Mouse (Mus musculus) thymus, adult 18-20 months (tissue): ENCODE data around the gene Gltp.
A peak's percentile ranks its signal among the peaks of the same experiment; 100 is the strongest.

Experiments used
- DNase-seq, 2 experiments: peaks; one replicate each; pipeline ENCODE4 v3.0.0; 2022; ENCODE audit warnings: mixed read lengths in 2 of 2

The Gltp gene

DNA sequence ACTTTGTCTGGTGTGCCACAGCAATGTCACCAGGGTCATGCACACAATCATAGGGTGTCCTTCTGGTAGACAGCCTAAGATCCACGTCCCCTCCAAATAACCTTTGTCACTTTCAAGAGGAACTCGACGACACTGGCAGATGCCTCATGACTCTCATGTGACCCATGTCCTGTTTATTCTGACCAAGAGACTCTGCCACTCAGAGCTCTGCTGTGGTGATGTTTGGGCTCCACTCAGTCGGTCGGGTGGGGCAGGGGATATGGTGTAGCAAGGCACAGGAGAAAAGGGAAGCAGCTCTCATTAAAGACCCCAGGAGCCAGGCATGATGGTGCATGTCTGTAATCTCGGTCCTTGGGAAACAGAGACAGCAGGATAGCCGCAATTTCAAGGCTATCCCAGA, 8.2 kb upstream of the Gltp start:
- DNase-seq, result no peak

DNA sequence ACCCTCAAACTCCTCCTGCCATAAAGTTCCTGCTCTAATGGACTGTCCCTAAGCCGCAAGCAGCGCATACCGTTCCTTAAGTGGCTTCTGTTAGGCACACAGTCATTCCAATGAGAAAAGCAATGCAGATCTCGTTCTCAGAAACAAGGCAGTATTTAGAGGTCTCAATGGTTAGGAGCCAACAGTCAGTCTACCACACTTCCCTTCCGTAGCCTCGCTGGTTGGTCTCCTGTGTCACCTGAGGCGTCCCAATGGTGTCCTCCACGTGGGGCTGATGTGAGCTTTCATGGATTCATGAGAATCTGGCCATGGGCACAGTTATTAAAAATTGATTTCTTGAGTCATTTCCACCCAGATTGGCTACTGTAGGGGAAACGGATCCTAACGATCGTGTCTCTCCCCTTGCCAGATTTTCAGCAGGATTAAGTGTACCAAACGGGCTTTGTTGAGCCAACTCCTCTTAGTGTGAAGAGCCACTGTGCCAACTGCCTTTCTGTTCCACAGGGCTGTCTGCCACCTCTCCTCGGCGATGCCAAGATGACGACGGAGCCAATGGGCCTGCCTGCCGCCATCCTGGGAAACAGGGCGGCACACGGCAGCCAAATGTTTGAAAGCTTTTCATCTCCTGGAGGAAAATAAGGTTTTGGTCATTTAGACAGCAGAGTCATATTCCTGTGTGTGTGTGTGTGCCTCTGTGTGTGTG, 7.4 kb upstream of the Gltp start:
- DNase-seq, result no peak

- DNase-seq, result no peak
Observed at GRCm38 (mm10) chr5:114696939-114697338, 6.2 kb upstream of the Gltp start.

DNA sequence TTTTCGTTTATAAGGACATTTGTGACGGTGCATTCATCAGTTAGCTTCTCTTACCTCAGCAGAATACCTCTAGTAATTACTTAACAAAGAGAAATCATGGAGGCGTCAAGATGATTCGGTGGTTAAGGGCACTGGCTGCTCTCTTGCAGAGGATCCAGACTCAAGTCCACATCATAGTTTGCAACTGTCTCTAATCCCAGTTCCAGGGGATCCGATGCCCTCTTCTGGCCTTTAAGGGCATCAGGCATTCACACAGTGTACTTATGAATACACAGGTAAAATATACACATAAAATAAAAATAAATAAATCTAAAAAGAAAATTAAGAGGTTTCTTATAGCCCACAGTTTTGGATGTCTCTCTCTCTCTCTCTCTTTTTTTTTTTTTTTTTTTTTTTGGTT, 5.0 kb upstream of the Gltp start:
- no peak for DNase-seq

DNA sequence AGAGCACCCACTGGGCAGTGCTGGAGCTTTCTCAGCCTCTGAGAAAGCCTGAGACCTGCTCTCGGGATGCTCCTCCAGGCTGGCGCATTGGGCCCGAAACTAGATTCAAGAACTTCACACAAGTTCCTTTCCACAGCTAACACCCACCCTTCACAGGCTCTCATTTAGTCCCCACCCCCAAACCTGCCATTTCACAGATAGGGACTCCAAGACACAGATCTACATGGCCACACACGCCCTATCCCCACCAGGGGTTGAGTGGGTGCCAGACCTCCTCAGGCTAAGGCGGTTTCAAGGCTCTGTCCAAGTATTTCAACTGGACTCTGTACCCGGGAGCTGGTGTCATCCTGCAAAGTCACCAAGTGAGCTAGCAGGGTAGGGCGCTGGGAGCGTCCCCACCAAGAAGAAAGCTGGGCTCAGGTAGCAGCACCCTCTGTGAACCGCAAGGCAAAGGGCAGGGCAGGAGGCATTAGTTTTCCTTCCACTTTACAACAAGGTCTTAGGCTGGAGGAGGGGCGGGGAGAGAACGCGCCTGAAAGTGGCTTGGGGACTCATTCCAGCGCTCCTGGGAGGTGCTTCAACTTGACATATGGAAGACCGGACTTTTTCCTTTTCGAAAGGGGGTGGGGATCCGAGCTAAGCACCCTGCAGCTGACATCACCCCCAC, 951 bp downstream of the Gltp start:
- peak in 1 of 2 experiments; percentile 43 for DNase-seq

DNA sequence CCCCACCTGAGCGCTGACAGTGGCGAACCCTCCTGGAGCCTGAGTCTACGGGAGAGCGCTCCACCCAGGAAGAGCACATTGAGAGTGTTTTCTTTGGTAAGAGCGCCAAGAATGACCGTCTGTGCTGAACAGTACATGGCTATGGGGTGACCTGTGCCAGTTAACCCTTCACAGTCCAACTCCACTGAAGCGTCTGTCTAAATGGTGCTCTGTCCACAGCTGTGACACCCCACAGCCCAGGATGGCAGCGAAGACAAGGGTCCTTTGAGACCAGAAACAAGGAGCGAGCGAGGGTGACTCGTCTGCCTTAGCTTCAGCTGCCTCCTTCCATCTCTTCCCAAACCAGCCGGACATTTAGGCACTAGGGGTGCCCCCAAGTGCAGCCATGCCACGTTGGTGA, 2.1 kb downstream of the Gltp start:
- DNase-seq, result no peak

DNA sequence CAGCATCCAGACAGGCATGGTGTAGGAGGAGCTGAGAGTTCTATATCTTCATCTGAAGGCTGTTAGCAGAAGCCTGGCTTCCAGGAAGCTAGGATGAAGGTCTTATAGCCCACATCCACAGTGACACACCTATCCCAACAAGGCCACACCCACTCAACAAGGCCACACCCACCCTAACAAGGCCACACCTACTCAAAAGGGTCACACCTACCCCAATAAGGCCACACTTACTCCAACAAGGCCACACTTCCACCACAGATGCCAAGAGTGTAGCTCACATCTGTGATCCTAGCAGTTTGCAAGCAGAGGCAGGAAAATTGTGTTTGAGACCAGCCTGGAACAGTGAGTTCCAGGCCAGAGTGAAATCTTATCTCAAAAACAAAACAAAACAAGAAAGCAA, 2.9 kb downstream of the Gltp start:
- no peak for DNase-seq

GRCm38 (mm10) chr5:114686726-114687210, 4.0 kb downstream of the Gltp start:
- DNase-seq, result no peak

DNA sequence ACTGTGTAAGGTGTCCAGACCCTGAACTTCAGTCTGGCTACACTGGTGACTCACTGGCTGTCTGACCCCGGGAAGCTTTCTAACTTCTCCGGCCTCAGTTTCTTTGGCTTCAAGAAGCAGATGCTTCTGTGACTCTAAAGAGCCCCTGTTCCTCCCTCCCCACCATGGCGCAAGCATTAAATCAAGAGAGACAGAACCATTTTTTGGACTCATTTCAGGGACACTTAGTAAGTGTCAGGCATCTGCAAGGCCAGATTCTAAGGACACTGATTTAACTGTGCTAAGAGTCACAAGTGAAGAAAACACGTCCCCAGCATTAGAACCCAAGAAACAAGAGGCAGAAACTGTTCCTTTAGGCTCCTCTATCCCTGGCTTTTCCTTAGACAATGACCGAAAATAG, 4.8 kb downstream of the Gltp start:
- no peak for DNase-seq

GRCm38 (mm10) chr5:114681717-114682116, 9.1 kb downstream of the Gltp start:
- DNase-seq, result no peak

DNA sequence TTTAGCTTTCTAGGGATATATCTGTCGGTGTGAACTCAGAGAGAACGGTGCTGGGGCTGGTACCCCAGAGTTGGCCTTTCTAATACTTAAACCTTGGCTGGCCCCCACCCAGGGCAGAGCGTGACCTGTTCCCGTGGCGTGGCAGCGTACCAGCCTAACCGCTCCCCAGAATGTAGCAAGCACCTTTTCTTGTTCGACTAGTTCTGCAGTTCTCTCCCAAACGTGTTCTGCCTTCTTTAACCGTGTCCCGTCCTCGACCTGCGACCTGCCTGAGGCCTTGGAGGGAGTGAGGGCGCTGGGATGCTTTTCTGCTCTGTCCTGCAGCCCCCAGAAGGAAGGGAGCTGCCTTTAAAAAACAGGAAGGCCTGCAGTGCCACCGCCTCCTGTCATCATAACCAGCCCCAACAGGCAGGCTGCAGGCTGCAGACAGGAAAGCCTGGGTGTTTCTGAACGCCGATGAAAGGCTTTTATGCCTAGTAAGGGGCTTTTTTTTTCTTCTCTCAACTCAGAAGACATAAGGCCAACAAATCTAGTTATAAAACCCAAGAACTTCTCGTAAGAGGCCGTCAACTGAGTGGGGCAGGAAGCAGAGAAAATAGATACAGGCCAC, 10.0 kb downstream of the Gltp start:
- peak in 1 of 2 experiments; percentile 48 for DNase-seq

- DNase-seq, result no peak
Observed at GRCm38 (mm10) chr5:114679841-114680591, 10.8 kb downstream of the Gltp start.

GRCm38 (mm10) chr5:114674594-114674993, 16.2 kb downstream of the Gltp start:
- DNase-seq, result no peak

GRCm38 (mm10) chr5:114673114-114673513, 17.7 kb downstream of the Gltp start:
- no peak for DNase-seq

DNA sequence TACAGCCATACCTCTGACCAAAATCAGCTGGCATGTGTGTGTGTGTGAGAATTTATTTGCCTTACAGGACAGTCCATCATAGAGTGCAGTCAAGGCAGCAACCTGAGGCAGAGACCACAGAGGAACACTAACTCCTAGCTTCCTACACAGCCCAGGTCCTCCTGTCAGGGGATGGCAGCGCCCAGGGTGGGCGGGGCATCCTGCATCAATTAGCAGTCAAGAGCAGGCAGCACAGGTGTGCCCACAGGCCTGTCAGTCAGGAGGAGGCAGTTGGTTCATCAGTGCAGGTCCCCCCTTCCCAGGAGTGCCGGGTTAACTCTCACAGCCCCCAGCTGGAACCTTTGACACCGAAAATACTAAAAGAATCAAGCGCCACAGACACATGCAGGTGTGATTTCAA, 21.8 kb downstream of the Gltp start:
- DNase-seq, result no peak

- peak; percentile 96 for DNase-seq
Observed at GRCm38 (mm10) chr5:114667228-114667856, 23.4 kb downstream of the Gltp start.

- no peak for DNase-seq
Observed at GRCm38 (mm10) chr5:114666659-114667058, 24.1 kb downstream of the Gltp start.

- no peak for DNase-seq
Observed at GRCm38 (mm10) chr5:114664750-114665149, 26.0 kb downstream of the Gltp start.

GRCm38 (mm10) chr5:114664139-114664538, 26.6 kb downstream of the Gltp start:
- no peak for DNase-seq

DNA sequence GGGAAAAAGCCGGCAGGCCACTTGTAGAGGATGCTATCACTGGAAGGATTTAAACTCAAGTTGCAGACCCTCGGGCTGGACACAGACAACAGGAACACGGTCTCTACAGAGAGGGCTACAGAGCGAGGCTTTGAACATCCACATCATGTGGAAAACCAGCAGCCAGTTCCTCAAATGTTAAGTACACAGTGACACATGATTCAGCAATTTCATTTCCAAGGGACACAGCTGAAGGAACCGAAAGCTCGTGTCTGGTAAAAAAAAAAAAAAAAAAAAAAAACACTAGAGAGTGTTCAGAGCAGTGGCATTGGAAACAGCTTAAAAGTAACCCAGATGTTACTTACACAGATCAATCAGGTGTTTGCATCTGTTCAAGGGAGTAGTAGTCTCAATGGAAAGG, 29.8 kb downstream of the Gltp start:
- no peak for DNase-seq

DNA sequence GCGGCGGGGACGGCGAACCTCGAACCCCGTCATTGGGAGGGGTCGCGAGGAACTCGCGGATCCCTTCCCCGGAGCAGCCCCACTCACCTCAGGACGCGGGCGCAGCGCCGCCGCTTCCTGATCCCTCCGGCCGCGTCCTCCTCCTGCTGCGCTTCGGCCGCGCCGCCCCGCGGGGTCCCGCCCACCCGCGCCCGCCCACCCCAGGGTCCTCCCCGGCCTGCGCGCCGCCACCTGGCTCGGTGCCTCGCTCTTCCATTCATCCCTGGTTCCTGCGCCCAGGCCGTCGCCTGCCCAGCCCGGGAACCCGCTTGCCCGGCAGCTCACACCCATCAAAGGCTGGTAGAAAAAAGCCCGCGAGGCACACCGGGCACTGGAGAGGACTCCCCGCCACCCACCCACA, 32.5 kb downstream of the Gltp start, which contains the start of gene Trpv4:
Gene Trpv4 (minus strand): TSS at position 167 of the 400 bp plus-strand sequence.
- no peak for DNase-seq

DNA sequence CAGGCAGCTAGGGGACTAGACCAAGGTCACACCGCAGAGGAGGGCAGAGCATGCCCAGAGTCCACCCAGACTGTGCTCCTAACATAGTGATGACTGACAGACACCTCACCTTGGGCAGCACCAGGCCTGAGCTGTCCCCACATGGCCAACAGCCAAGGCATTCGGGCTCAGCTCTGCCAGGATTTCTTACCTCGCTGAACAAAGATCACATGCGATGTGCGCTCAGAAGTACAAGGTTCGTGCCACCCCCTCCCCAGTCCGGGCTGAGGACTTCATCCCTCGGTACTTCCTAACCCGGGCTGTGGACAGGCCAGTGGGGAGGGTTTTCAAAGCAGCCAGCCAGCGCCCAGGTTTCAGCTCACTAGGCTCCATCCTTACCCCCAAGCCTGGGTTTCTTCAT, 33.4 kb downstream of the Gltp start:
- DNase-seq, result no peak

- DNase-seq, result no peak
Observed at GRCm38 (mm10) chr5:114656305-114656704, 34.5 kb downstream of the Gltp start.
